Mouse (Mus musculus): Measurements from ENCODE around the gene Agpat3. TPM values are rescaled to one million over a fixed set of nuclear protein-coding genes. Genes with fewer than 3 reads are reported as not detected.
A peak's percentile ranks its signal among the peaks of the same experiment; 100 is the strongest.

Gene Agpat3
- polyA plus RNA-seq, 1 experiment from 2014 or later, result 277 TPM

GRCm38 (mm10) chr10:78349464-78350165, 2.7 kb downstream of the Agpat3 start:
- Histone ChIP-seq H3K27me3 (replicated peaks; ENCODE audit: control insufficient read depth, insufficient read depth, low read length) (no peaks in the 10 kb centered on the region), H3K4me3 (ENCODE audit: low read depth, low read length) (peak overlapping the region; percentile 78; the same call in 1 of the 2 replicates), H3K27ac (ENCODE audit: low read depth, low read length) (0 out of 2 replicates have a peak overlapping the region, but pooled peaks have one; percentile 46), H3K4me2 (replicated peaks; ENCODE audit: low read depth) (peak overlapping the region; percentile 90), H3K36me3 (ENCODE audit: control insufficient read depth, insufficient read depth) (no peaks in the 10 kb centered on the region; the same call in 1 of the 2 replicates), H3K4me1 (replicated peaks; ENCODE audit: control insufficient read depth, insufficient read depth, low read length) (0 out of 2 replicates have a peak, but pooled peaks cover 4% of the 10 kb centered on the region), H3K9me3 (ENCODE audit: control insufficient read depth) (no peaks in the 10 kb centered on the region), H3K9ac (ENCODE audit: low read depth, low read length) (0 out of 2 replicates have a peak overlapping the region, but pooled peaks have one; percentile 26)
- TF ChIP-seq CTCF (IDR thresholded peaks at IDR 0.05; ENCODE audit: low read depth), result no peak
- ATAC-seq, result no peak
- WGBS, result 40% methylated on average over 15 of the region's 15 CpGs

DNA sequence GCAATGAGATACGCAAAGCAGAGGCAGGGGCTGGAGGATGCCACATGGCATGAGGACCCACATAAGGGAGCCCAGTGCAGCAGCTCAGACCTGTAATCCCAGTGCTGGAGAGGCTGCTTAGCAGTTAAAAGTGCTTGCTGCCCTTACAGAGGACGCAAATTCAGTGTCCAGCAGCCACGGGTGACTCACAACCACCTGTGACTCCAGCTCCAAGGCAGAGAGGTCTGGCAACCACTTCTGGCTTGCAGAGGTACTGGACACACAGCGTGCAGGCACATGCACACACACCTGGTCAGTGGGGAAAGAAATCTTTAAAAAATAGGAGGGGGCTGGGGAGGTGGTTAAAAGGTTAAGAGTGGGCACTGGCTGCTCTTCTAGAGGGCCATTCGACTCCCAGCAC, 4.1 kb downstream of the Agpat3 start:
- no peak overlapping the region for H3K9ac ChIP-seq (ENCODE audit: low read depth, low read length)
- 91% methylated on average over 5 of the region's 5 CpGs for WGBS

DNA sequence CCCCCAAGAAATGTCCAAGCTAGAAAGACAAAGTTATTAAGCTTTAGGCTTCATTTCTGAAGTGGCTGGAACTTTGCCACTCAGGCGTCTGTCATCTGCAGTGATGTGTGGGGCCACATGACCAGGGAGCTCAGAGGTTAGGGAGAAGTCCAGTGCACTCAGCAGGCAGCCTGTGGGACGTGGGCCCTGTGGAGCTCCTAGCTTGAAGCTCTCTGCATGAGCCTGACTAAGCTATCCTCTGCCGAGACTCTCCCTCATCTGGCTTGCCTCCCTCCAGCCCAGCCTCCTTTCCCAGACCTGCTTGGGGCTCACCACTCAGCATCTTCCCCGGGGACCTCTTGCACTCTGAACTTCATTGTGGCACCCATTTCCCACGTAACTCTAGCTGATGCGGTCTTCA, 4.8 kb downstream of the Agpat3 start:
- Histone ChIP-seq H3K27me3 (replicated peaks; ENCODE audit: control insufficient read depth, insufficient read depth, low read length) (no peaks in the 10 kb centered on the region), H3K27ac (ENCODE audit: low read depth, low read length) (peak overlapping the region; percentile 4; the same call in 1 of the 2 replicates), H3K4me2 (replicated peaks; ENCODE audit: low read depth) (no peak overlapping the region), H3K36me3 (ENCODE audit: control insufficient read depth, insufficient read depth) (peaks cover 17% of the 10 kb centered on the region), H3K4me1 (replicated peaks; ENCODE audit: control insufficient read depth, insufficient read depth, low read length) (0 out of 2 replicates have a peak, but pooled peaks cover 4% of the 10 kb centered on the region), H3K9ac (ENCODE audit: low read depth, low read length) (no peak overlapping the region), H3K4me3 (ENCODE audit: low read depth, low read length) (no peak overlapping the region), H3K9me3 (ENCODE audit: control insufficient read depth) (no peaks in the 10 kb centered on the region)
- 72% methylated on average over 6 of the region's 6 CpGs for WGBS
- no peak for TF ChIP-seq CTCF (IDR thresholded peaks at IDR 0.05; ENCODE audit: low read depth)
- no peak for ATAC-seq

More for the DNA sequence above, 4.1 kb downstream of the Agpat3 start:
- no peak for ATAC-seq
- Histone ChIP-seq H3K4me1 (replicated peaks; ENCODE audit: control insufficient read depth, insufficient read depth, low read length) (0 out of 2 replicates have a peak, but pooled peaks cover 4% of the 10 kb centered on the region), H3K4me3 (ENCODE audit: low read depth, low read length) (no peak overlapping the region), H3K36me3 (ENCODE audit: control insufficient read depth, insufficient read depth) (peaks cover 11% of the 10 kb centered on the region), H3K9me3 (ENCODE audit: control insufficient read depth) (no peaks in the 10 kb centered on the region), H3K27me3 (replicated peaks; ENCODE audit: control insufficient read depth, insufficient read depth, low read length) (no peaks in the 10 kb centered on the region), H3K4me2 (replicated peaks; ENCODE audit: low read depth) (no peak overlapping the region), H3K27ac (ENCODE audit: low read depth, low read length) (no peak overlapping the region)
- TF ChIP-seq CTCF (IDR thresholded peaks at IDR 0.05; ENCODE audit: low read depth), result no peak

GRCm38 (mm10) chr10:78345466-78345865, 6.8 kb downstream of the Agpat3 start:
- Histone ChIP-seq H3K27me3 (replicated peaks; ENCODE audit: control insufficient read depth, insufficient read depth, low read length) (no peaks in the 10 kb centered on the region), H3K9ac (ENCODE audit: low read depth, low read length) (no peak overlapping the region), H3K36me3 (ENCODE audit: control insufficient read depth, insufficient read depth) (peaks cover 17% of the 10 kb centered on the region), H3K27ac (ENCODE audit: low read depth, low read length) (peak overlapping the region; percentile 15; the same call in 1 of the 2 replicates), H3K4me2 (replicated peaks; ENCODE audit: low read depth) (no peak overlapping the region), H3K9me3 (ENCODE audit: control insufficient read depth) (no peaks in the 10 kb centered on the region), H3K4me1 (replicated peaks; ENCODE audit: control insufficient read depth, insufficient read depth, low read length) (0 out of 2 replicates have a peak, but pooled peaks cover 4% of the 10 kb centered on the region), H3K4me3 (ENCODE audit: low read depth, low read length) (no peak overlapping the region)
- ATAC-seq, result no peak
- WGBS, result 65% methylated on average over 2 of the region's 2 CpGs
- TF ChIP-seq CTCF (IDR thresholded peaks at IDR 0.05; ENCODE audit: low read depth), result no peak

DNA sequence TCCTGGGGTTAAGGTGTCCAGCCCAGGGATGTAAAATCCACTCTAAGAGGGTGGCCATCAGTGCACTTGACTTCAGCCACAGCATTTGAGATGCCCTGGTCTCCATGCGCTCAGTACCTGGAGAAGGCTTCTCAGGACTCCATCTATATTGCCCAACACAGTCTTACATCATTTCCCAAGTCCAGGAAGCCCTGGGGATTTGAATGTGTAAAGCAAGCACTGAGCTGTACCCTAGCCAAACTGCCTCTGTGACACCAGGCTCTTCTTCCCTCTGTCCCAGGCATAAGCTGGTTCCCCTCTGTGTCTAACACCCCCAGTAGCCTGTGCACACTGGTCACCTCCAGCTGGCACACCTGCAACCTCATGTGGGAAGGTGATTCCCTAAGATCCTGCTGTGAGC, 10.2 kb downstream of the Agpat3 start:
- Histone ChIP-seq H3K27ac (ENCODE audit: low read depth, low read length) (no peak overlapping the region), H3K9ac (ENCODE audit: low read depth, low read length) (no peak overlapping the region), H3K4me1 (replicated peaks; ENCODE audit: control insufficient read depth, insufficient read depth, low read length) (0 out of 2 replicates have a peak, but pooled peaks cover 2% of the 10 kb centered on the region), H3K36me3 (ENCODE audit: control insufficient read depth, insufficient read depth) (peaks cover 29% of the 10 kb centered on the region), H3K27me3 (replicated peaks; ENCODE audit: control insufficient read depth, insufficient read depth, low read length) (no peaks in the 10 kb centered on the region), H3K4me2 (replicated peaks; ENCODE audit: low read depth) (no peak overlapping the region), H3K9me3 (ENCODE audit: control insufficient read depth) (no peaks in the 10 kb centered on the region), H3K4me3 (ENCODE audit: low read depth, low read length) (no peak overlapping the region)
- WGBS, result 89% methylated on average over 1 of the region's 1 CpGs
- ATAC-seq, result no peak
- TF ChIP-seq CTCF (IDR thresholded peaks at IDR 0.05; ENCODE audit: low read depth), result no peak

DNA sequence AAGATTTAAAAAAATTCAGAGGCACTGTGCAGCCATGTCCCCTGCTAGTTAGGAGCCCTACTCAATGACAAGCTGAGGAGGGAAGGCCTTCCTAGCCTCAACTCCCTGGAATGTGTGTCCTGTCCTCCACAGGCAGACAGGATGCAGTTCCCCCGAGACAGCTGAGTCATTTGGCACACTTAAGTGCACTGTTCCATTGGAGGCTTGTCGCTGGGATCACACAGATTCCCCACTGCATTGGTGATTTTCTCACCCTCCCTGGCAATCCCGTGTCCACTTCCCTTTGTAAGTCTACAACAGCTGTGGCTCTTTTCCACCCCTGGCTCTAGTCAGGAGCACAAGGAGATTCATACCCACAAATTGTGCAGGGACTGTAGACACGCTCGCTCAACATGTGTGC, 14.1 kb downstream of the Agpat3 start:
- ATAC-seq, result no peak
- Histone ChIP-seq H3K4me3 (ENCODE audit: low read depth, low read length) (no peak overlapping the region), H3K36me3 (ENCODE audit: control insufficient read depth, insufficient read depth) (peaks cover 19% of the 10 kb centered on the region), H3K4me1 (replicated peaks; ENCODE audit: control insufficient read depth, insufficient read depth, low read length) (0 out of 2 replicates have a peak, but pooled peaks cover 2% of the 10 kb centered on the region), H3K9me3 (ENCODE audit: control insufficient read depth) (no peaks in the 10 kb centered on the region), H3K9ac (ENCODE audit: low read depth, low read length) (no peak overlapping the region), H3K4me2 (replicated peaks; ENCODE audit: low read depth) (no peak overlapping the region), H3K27ac (ENCODE audit: low read depth, low read length) (no peak overlapping the region), H3K27me3 (replicated peaks; ENCODE audit: control insufficient read depth, insufficient read depth, low read length) (no peaks in the 10 kb centered on the region)
- no peak for TF ChIP-seq CTCF (IDR thresholded peaks at IDR 0.05; ENCODE audit: low read depth)
- 59% methylated on average over 5 of the region's 5 CpGs for WGBS

Data from intestine, postnatal 0 days (tissue).